Mouse (Mus musculus) C2C12 (cell line): Measurements from ENCODE around the gene Gad1.

Source experiments
- CEBPB ChIP-seq: IDR thresholded peaks from one replicate; pipeline ENCODE4 v1.6.1; 2011; ENCODE audit warnings: low read depth, mild to moderate bottlenecking, control low read depth, moderate library complexity
- CTCF ChIP-seq: IDR thresholded peaks from one replicate; pipeline ENCODE4 v1.5.1; 2011; ENCODE audit not compliant: control insufficient read depth, insufficient read depth, insufficient read length
- FOSL1 ChIP-seq: IDR thresholded peaks from one replicate; pipeline ENCODE4 v1.8.0; 2011; ENCODE audit warnings: mild to moderate bottlenecking, low read length; ENCODE audit not compliant: poor library complexity, insufficient read depth, severe bottlenecking
- MAX ChIP-seq: IDR thresholded peaks from one replicate; pipeline ENCODE4 v1.6.1; 2011; ENCODE audit warnings: mild to moderate bottlenecking, control low read depth
- MYOD1 ChIP-seq: IDR thresholded peaks from one replicate; pipeline ENCODE4 v1.6.1; 2011; ENCODE audit warnings: low read depth; ENCODE audit not compliant: control insufficient read depth, insufficient read length
- MYOG ChIP-seq: IDR thresholded peaks from one replicate; pipeline ENCODE4 v1.6.1; 2011; ENCODE audit not compliant: control insufficient read depth, insufficient read length; ENCODE audit errors: extremely low read depth
- USF1 ChIP-seq: IDR thresholded peaks from one replicate; pipeline ENCODE4 v1.6.1; 2011; ENCODE audit warnings: low read depth, mild to moderate bottlenecking, control low read depth, moderate library complexity

- TF ChIP-seq CTCF (no peak), MAX (no peak), USF1 (no peak), MYOG (no peak), MYOD1 (no peak), FOSL1 (no peak), CEBPB (no peak)
Observed at GRCm38 (mm10) chr2:70508496-70508895, 44.4 kb upstream of the Gad1 start, which contains the start of gene Erich2.
